Comparison of ENCODE assay signal across 16 mouse cellular contexts in genomic region chr16:66407445-66407844, GRCm38 (mm10).
"Had no signal": no experiment of that assay in that cellular context is flagged by ENCODE, and none has a peak within 500 bp of the region (broad histone marks: within the 10 kb centered on the region; RNA-seq: fewer than 3 reads in every experiment).

No protein-coding gene starts in this region.

- H3K4me3 ChIP-seq: neural tube, embryonic 13.5 days; neural tube, embryonic 15.5 days; stomach, embryonic 15.5 days had no signal

- H3K27me3 ChIP-seq: neural tube, embryonic 13.5 days; neural tube, embryonic 15.5 days; stomach, embryonic 15.5 days had no signal

- H3K9me3 ChIP-seq: neural tube, embryonic 13.5 days; neural tube, embryonic 15.5 days; stomach, embryonic 15.5 days had no signal

- H3K9ac ChIP-seq: neural tube, embryonic 13.5 days; neural tube, embryonic 15.5 days; stomach, embryonic 15.5 days had no signal

- DNase-seq: retina, postnatal 1 day; right cerebral cortex, adult 18-20 months; right cerebral cortex, postnatal 14 days; right cerebral cortex, postnatal 25 days; right cerebral cortex, postnatal 4 days; spleen, adult 18-20 months; thymus, adult 18-20 months; thymus, adult 2 months; thymus, postnatal 14 days; thymus, postnatal 25 days; thymus, postnatal 36 days; thymus, postnatal 4 days had no signal

- H3K36me3 ChIP-seq: neural tube, embryonic 13.5 days; neural tube, embryonic 15.5 days; stomach, embryonic 15.5 days had no signal

- H3K4me1 ChIP-seq: neural tube, embryonic 13.5 days; neural tube, embryonic 15.5 days; stomach, embryonic 15.5 days had no signal

- H3K27ac ChIP-seq: neural tube, embryonic 13.5 days; neural tube, embryonic 15.5 days; stomach, embryonic 15.5 days; stomach, postnatal 0 days had no signal
